Mouse (Mus musculus) heart, adult 8-10 months (tissue): Measurements from ENCODE around the gene Serpinb8. TPM values are rescaled to one million over a fixed set of nuclear protein-coding genes. Genes with fewer than 3 reads are reported as not detected.

Experiments used
- DNase-seq: peaks from one replicate; pipeline ENCODE4 v3.0.0; 2022; ENCODE audit warnings: low spot score
- total RNA-seq, 4 experiments: library from RNA; stranded (reverse); gene quantifications; 2 replicates each; pipeline ENCODE4 v1.2.4; 2022

The Serpinb8 gene
- total RNA-seq, 4 experiments from 2014 or later: 1.8 to 4.0 (median 2.5) TPM

- no peak for DNase-seq
Observed at GRCm38 (mm10) chr1:107642457-107643118, 52.8 kb downstream of the Serpinb8 start.

DNA sequence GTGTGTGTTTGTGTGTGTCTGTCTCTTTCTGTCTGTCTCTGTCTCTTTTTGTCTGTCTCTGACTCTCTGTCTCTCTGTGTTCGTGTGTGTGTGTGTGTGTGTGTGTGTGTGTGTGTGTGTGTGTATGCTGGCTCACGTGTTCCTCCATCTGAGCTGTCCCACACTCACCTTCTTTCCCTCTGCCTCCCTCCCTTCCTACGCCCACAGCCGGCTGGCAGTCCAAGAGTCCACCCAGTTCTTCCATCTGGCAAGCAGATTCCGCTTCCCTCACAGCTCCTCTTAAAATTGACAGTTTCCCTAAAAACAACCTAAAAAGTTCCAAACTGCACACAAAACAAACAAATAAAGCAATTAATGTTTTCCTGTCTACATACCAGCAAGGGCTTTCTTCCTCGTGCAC, 55.3 kb downstream of the Serpinb8 start:
- no peak for DNase-seq

DNA sequence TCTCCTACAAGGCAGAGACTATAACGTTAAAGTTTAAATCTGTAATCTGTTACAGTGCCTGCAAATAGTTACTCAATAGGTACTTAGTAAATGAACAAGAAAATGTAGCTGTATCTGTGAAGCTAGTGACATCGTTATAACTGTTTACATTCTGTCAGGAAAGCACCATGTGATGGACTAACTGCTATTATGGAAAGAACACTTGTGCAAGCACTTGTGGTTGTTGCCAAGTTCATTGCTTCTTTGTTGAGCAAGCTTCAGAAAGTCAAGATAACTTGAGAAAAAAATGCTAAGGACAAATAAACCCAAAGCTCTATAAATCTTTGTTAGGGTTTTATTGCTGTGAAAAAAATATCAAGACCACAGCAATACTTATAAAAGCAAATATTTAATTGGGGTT, 67.9 kb downstream of the Serpinb8 start:
- no peak for DNase-seq

Other genes with a start within 250 kb of the Serpinb8 start
- gene Serpinb11, start 228.8 kb upstream of the Serpinb8 start, total RNA-seq: not detected
- not detected for gene Serpinb7, start 190.4 kb upstream of the Serpinb8 start, total RNA-seq
- 1 to 10 TPM in 1 of 4 experiments, under 1 TPM in 1, not detected in 2; 0.53 to 6.9 TPM for gene Serpinb2, start 78.6 kb upstream of the Serpinb8 start, total RNA-seq